Mouse (Mus musculus): ENCODE measurements around the gene Nxph1. TPM values are rescaled to one million over a fixed set of nuclear protein-coding genes. Genes with fewer than 3 reads are reported as not detected.

The Nxph1 gene
- total and polyA plus RNA-seq, 2 experiments from 2014 or later = 75.5 to 103 TPM

GRCm38 (mm10) chr6:8950611-8951325 lies 2.5 kb downstream of the Nxph1 start:
- Histone ChIP-seq H3K27me3 (ENCODE audit: insufficient read depth, low read length) (peaks cover 11% of the 10 kb centered on the region; the same call in 1 of the 2 replicates), H3K4me1 (ENCODE audit: insufficient read depth, low read length) (no peaks in the 10 kb centered on the region; the same call in 1 of the 2 replicates), H3K36me3 (ENCODE audit: insufficient read depth, low read length) (no peaks in the 10 kb centered on the region), H3K9me3 (ENCODE audit: low read length) (no peaks in the 10 kb centered on the region), H3K27ac (ENCODE audit: low read depth, low read length) (peak overlapping the region; percentile 78), H3K4me2 (ENCODE audit: low read depth, low read length, poor library complexity, severe bottlenecking) (peak overlapping the region; percentile 89), H3K9ac (replicated peaks; ENCODE audit: low read length, poor library complexity, severe bottlenecking) (peak overlapping the region; percentile 60), H3K4me3 (ENCODE audit: low read depth, low read length) (peak overlapping the region; percentile 58)
- ATAC-seq (ENCODE audit: low FRiP score) (no peak; the same call in 1 of the 2 replicates), DNase-seq (ENCODE audit: low spot score) (no peak)
- TF ChIP-seq CTCF (IDR thresholded peaks at IDR 0.05) = no peak
- WGBS = under 1% methylated on average over 26 of the region's 26 CpGs

DNA sequence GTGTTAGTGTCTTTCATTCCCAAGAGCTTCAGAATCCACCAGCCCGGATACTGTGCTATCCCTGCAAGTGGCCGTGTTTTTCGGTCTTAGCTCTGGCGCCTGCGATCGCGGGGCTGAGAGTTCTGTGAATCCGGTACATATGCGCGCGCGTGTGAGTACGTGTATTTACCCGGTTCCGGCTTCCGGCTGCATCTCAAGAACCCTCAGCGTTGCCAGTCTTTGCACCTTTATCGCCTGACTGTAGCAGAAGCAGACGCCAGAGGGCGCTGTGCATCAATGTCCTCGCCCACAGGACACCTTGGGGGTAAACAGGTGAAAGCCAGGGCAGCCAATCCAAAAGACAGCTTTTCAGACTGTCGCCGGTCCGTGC lies 3.1 kb downstream of the Nxph1 start:
- DNase-seq (ENCODE audit: low spot score) = peak; percentile 93
- Histone ChIP-seq H3K4me3 (ENCODE audit: low read depth, low read length) (peak overlapping the region; percentile 58), H3K36me3 (ENCODE audit: insufficient read depth, low read length) (no peaks in the 10 kb centered on the region), H3K27me3 (ENCODE audit: insufficient read depth, low read length) (peaks cover 11% of the 10 kb centered on the region; the same call in 1 of the 2 replicates), H3K9ac (replicated peaks; ENCODE audit: low read length, poor library complexity, severe bottlenecking) (peak overlapping the region; percentile 60), H3K4me1 (ENCODE audit: insufficient read depth, low read length) (no peaks in the 10 kb centered on the region; the same call in 1 of the 2 replicates), H3K4me2 (ENCODE audit: low read depth, low read length, poor library complexity, severe bottlenecking) (peak overlapping the region; percentile 89), H3K27ac (ENCODE audit: low read depth, low read length) (peak overlapping the region; percentile 57), H3K9me3 (ENCODE audit: low read length) (no peaks in the 10 kb centered on the region)
- WGBS = under 1% methylated on average over 24 of the region's 24 CpGs
- peak; percentile 40 for ATAC-seq (ENCODE audit: low FRiP score)
- TF ChIP-seq CTCF (IDR thresholded peaks at IDR 0.05) = peak; percentile 94

DNA sequence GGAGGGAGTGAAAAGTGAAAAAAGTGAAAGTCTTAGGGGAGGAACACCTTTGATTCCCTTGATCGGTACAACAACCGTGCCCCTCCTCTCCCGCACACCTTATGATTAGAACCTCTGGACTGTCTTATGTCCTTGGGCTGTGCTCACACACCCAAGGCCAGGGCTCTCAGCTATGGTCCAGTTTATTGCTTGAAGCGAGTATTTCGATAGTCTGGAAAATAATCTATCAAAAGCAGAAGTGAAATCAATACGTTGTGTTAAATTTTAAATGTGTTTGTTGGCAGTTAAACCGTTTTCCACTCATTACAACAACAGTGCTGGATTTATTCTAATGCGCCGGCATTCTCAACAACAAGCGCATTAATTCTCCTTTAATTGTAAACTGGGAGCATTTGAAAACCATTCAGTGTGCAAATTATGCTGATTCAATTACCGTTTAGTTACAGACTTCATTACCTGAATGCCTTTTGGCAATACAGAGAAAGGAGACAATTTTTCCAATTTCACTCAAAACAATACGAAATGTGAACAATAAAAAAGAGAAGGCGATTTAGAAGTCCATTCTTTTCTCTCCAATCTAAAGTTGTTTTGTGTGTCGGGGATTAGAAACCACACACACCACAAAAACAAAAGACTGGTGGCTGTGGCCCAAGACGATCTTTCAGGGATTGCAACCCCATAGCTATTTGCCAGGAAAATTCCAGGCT lies 3.8 kb downstream of the Nxph1 start:
- Histone ChIP-seq H3K36me3 (ENCODE audit: insufficient read depth, low read length) (no peaks in the 10 kb centered on the region), H3K4me2 (ENCODE audit: low read depth, low read length, poor library complexity, severe bottlenecking) (peak overlapping the region; percentile 89), H3K4me3 (ENCODE audit: low read depth, low read length) (peak overlapping the region; percentile 58), H3K27ac (ENCODE audit: low read depth, low read length) (peak overlapping the region; percentile 32), H3K9ac (replicated peaks; ENCODE audit: low read length, poor library complexity, severe bottlenecking) (peak overlapping the region; percentile 60; the same call in 1 of the 2 replicates), H3K9me3 (ENCODE audit: low read length) (no peaks in the 10 kb centered on the region), H3K4me1 (ENCODE audit: insufficient read depth, low read length) (no peaks in the 10 kb centered on the region; the same call in 1 of the 2 replicates), H3K27me3 (ENCODE audit: insufficient read depth, low read length) (peaks cover 11% of the 10 kb centered on the region; the same call in 1 of the 2 replicates)
- no peak for TF ChIP-seq CTCF (IDR thresholded peaks at IDR 0.05)
- WGBS = 12% methylated on average over 15 of the region's 15 CpGs
- no peak for ATAC-seq (ENCODE audit: low FRiP score)
- DNase-seq (ENCODE audit: low spot score) = no peak

DNA sequence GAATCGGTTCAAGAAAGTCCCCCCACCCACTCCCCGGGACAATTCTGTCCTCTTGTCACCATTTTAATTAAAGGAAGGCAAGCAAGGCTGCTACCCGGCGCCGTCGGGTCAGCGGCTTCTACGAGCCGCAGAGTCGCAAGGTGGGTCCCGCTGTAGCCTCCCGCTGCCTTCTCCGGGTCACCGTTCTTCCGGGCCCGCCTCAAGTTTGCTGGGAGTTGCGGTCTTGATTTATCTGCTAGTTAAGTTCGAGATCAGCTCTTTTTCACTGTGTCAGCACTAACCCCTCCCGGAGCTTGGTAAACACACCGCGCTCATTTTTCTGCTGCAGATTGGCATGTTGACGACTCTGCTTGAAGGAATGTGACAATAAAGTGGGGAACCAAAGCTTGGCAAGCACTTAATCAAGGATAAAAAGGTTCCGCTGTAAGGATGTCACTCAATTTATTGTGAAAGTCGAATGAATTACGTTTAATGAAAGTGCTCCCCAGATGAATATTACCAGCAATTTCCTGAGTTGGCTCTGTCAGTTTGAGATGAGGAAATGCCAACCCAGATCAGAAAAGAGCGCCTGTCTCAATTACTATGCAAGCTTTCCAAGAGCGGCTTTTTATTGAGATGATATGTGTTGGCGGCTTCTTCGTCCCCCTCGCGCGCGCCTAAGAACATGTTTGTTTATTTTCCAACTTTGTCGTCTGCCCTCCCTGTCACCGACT lies 7.7 kb downstream of the Nxph1 start:
- peak overlapping the region; percentile 37 for H3K4me3 ChIP-seq (ENCODE audit: low read depth, low read length)
- no peak for TF ChIP-seq CTCF (IDR thresholded peaks at IDR 0.05)
- no peaks in the 10 kb centered on the region; the same call in 1 of the 2 replicates for H3K4me1 ChIP-seq (ENCODE audit: insufficient read depth, low read length)
- H3K4me2 ChIP-seq (ENCODE audit: low read depth, low read length, poor library complexity, severe bottlenecking) = peak overlapping the region; percentile 59
- ATAC-seq (ENCODE audit: low FRiP score) (no peak), DNase-seq (ENCODE audit: low spot score) (no peak)
- no peaks in the 10 kb centered on the region for H3K9me3 ChIP-seq (ENCODE audit: low read length)
- peak overlapping the region; percentile 9; the same call in 1 of the 2 replicates for H3K9ac ChIP-seq (replicated peaks; ENCODE audit: low read length, poor library complexity, severe bottlenecking)
- H3K27me3 ChIP-seq (ENCODE audit: insufficient read depth, low read length) = peaks cover 9% of the 10 kb centered on the region; the same call in 1 of the 2 replicates
- peak overlapping the region; percentile 65; the same call in 1 of the 2 replicates for H3K27ac ChIP-seq (ENCODE audit: low read depth, low read length)
- WGBS = 2% methylated on average over 35 of the region's 35 CpGs
- no peaks in the 10 kb centered on the region for H3K36me3 ChIP-seq (ENCODE audit: insufficient read depth, low read length)

DNA sequence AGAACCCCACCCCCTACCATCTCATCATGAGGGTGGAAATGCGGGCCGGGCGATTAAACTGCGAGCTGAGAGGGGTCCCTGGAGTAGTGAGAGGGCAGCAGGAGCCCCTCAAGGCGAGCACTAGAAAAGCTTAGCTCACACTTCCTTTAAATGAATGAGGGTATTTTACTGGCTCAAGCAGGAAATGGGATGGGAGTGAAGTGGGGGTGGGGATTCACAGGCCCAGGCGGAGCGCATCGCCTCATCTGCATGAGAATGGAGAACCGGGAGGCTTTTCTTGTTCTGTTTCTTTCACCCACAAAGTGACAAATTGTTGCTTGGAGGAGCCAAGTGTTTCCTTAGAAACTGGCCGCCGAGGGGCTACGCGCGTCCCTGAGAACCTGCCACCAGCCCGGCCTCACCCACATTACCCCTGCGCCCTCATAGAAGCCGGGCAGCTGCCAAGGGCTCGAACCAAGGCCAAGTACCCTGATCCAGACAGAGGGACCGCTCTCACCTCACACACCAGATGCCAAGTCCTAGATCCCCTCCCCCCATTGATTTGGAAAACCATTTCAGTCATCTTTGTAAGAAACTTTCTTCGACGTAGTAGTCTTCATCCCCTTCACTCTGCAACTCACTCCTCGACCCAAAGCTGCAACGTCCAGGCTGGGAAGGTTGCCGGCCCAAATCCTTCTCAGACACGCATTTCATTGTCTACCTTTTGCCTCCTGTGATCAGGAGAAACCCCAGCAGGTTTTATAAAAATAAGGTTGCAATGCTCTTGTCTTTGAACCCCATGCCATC lies 8.7 kb downstream of the Nxph1 start:
- ATAC-seq (ENCODE audit: low FRiP score) (peak; percentile 67), DNase-seq (ENCODE audit: low spot score) (peak; percentile 74)
- Histone ChIP-seq H3K36me3 (ENCODE audit: insufficient read depth, low read length) (no peaks in the 10 kb centered on the region), H3K9me3 (ENCODE audit: low read length) (no peaks in the 10 kb centered on the region), H3K4me3 (ENCODE audit: low read depth, low read length) (peak overlapping the region; percentile 37), H3K4me2 (ENCODE audit: low read depth, low read length, poor library complexity, severe bottlenecking) (peak overlapping the region; percentile 59), H3K4me1 (ENCODE audit: insufficient read depth, low read length) (no peaks in the 10 kb centered on the region; the same call in 1 of the 2 replicates), H3K9ac (replicated peaks; ENCODE audit: low read length, poor library complexity, severe bottlenecking) (0 out of 2 replicates have a peak overlapping the region, but pooled peaks have one; percentile 36), H3K27ac (ENCODE audit: low read depth, low read length) (peak overlapping the region; percentile 65), H3K27me3 (ENCODE audit: insufficient read depth, low read length) (peaks cover 9% of the 10 kb centered on the region; the same call in 1 of the 2 replicates)
- TF ChIP-seq CTCF (IDR thresholded peaks at IDR 0.05) = no peak
- 4% methylated on average over 25 of the region's 25 CpGs for WGBS
